Mouse (Mus musculus): ENCODE results near the gene Fam178b. TPM values are rescaled to one million over a fixed set of nuclear protein-coding genes. Genes with fewer than 3 reads are reported as not detected.

The Fam178b gene
- total RNA-seq, 1 experiment from 2014 or later = 0.87 TPM

Other genes starting within 250 kb of the Fam178b start
- 6.2 and 7.3 TPM in 2 replicates for gene Lman2l, start 237.9 kb downstream of the Fam178b start, total RNA-seq (2017)
- 6.5 and 6.6 TPM in 2 replicates for gene Cnnm4, start 211.6 kb downstream of the Fam178b start, total RNA-seq (2017)
- 5.5 and 15.5 TPM in 2 replicates for gene Cnnm3, start 171.3 kb downstream of the Fam178b start, total RNA-seq (2017)
- gene Ankrd23, start 146.3 kb downstream of the Fam178b start, total RNA-seq (2017) = 4.9 and 9.1 TPM in 2 replicates
- gene Gm42417, start 143.8 kb downstream of the Fam178b start, total RNA-seq (2017) = not detected in 2 replicates
- gene Ankrd39, start 135.7 kb downstream of the Fam178b start, total RNA-seq (2017) = 1.1 and 9.0 TPM in 2 replicates
- gene Sema4c, start 124.8 kb downstream of the Fam178b start, total RNA-seq (2017) = 2.4 and 2.6 TPM in 2 replicates
- 326 and 756 TPM in 2 replicates for gene Cox5b, start 8.3 kb upstream of the Fam178b start, total RNA-seq (2017)
- gene 4933424G06Rik, start 27.0 kb upstream of the Fam178b start, total RNA-seq (2017) = not detected in 2 replicates
- 40.1 and 42.2 TPM in 2 replicates for gene Actr1b, start 31.2 kb upstream of the Fam178b start, total RNA-seq (2017)
- gene Zap70, start 78.6 kb upstream of the Fam178b start, total RNA-seq (2017) = 1.0 TPM in 1 of 2 replicates, not detected in the other

All from common myeloid progenitor, adult 5-6 weeks (primary cell).